Mouse (Mus musculus): ENCODE measurements around the gene Enox1.

DNA sequence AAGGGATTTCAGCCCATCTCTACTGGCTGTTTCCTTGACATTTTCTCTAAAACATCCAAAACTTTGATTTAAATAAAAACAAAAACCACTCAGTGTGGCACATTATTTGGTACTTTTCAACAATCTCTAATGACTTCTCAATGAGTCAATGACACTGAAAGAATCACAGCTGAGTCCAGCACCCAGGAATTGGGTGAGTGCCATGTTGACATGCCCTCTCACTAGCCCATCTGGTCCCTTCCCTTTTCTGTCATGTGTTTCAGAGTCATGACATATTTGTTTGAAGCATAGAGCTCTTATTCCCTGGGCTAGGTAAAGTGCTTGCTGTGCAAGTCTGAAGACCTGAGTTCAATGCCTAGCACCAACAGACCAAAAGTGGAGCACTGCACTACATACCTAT lies 582.8 kb downstream of the Enox1 start:
- no peak for TF ChIP-seq TCF12 (IDR thresholded peaks at IDR 0.05; ENCODE audit: insufficient read depth, poor library complexity, severe bottlenecking)
- no peak for TF ChIP-seq MAX (IDR thresholded peaks at IDR 0.05; ENCODE audit: low read depth)
- no peak for TF ChIP-seq POLR2A (IDR thresholded peaks at IDR 0.05; ENCODE audit: insufficient read length, low read depth)
- TF ChIP-seq USF1 (IDR thresholded peaks at IDR 0.05; ENCODE audit: low read depth) = no peak
- no peak for TF ChIP-seq MYOD1 (IDR thresholded peaks at IDR 0.05; ENCODE audit: control insufficient read depth in 1 of 3, insufficient read length in 2 of 3, low read depth in 2 of 3)
- no peak for TF ChIP-seq TCF3 (IDR thresholded peaks at IDR 0.05; ENCODE audit: insufficient read length, low read depth)
- TF ChIP-seq MYOG (IDR thresholded peaks at IDR 0.05; ENCODE audit: control insufficient read depth in 1 of 3, insufficient read depth in 1 of 3, insufficient read length in 2 of 3, low read depth in 2 of 3) = no peak

Data from myocyte (in vitro differentiated cells).